In genomic region chr13:114079751-114080150, GRCm38 (mm10) we compare ENCODE assay signal across 27 mouse cellular contexts.
"Had no signal": no experiment of that assay in that cellular context is flagged by ENCODE, and none has a peak within 500 bp of the region (broad histone marks: within the 10 kb centered on the region; RNA-seq: fewer than 3 reads in every experiment).

No protein-coding gene starts in this region.

- H3K9me3 ChIP-seq: embryonic facial prominence, embryonic 10.5 days; embryonic facial prominence, embryonic 12.5 days; embryonic facial prominence, embryonic 13.5 days; embryonic facial prominence, embryonic 15.5 days; forebrain, embryonic 10.5 days; forebrain, embryonic 12.5 days; forebrain, embryonic 13.5 days; forebrain, embryonic 15.5 days had no signal

- H3K4me2 ChIP-seq: embryonic facial prominence, embryonic 12.5 days; embryonic facial prominence, embryonic 13.5 days; embryonic facial prominence, embryonic 15.5 days; forebrain, embryonic 12.5 days; forebrain, embryonic 13.5 days; forebrain, embryonic 15.5 days had no signal

- H3K27ac ChIP-seq: embryonic facial prominence, embryonic 10.5 days; embryonic facial prominence, embryonic 12.5 days; embryonic facial prominence, embryonic 13.5 days; embryonic facial prominence, embryonic 15.5 days; forebrain, embryonic 10.5 days; forebrain, embryonic 12.5 days; forebrain, embryonic 13.5 days; forebrain, embryonic 15.5 days; gastrocnemius, adult 2 months had no signal

- H3K36me3 ChIP-seq: embryonic facial prominence, embryonic 10.5 days; embryonic facial prominence, embryonic 12.5 days; embryonic facial prominence, embryonic 13.5 days; embryonic facial prominence, embryonic 15.5 days; forebrain, embryonic 10.5 days; forebrain, embryonic 12.5 days; forebrain, embryonic 15.5 days had no signal

- DNase-seq: cerebellum, adult 2 months; cerebellum, adult 8-10 months; cerebellum, adult 9-10 months; cerebellum, adult 9-11 months; cerebellum, postnatal 10 days; cerebellum, postnatal 14 days; cerebellum, postnatal 25 days; cerebellum, postnatal 36 days; embryo, embryonic 11 days; forebrain, postnatal 0 days; gastrocnemius, adult 2 months; gastrocnemius, postnatal 10 days; gastrocnemius, postnatal 14 days; gastrocnemius, postnatal 25 days; gastrocnemius, postnatal 36 days; heart, adult 18-20 months had no signal

- H3K27me3 ChIP-seq: embryonic facial prominence, embryonic 12.5 days; embryonic facial prominence, embryonic 13.5 days; embryonic facial prominence, embryonic 15.5 days; forebrain, embryonic 13.5 days; forebrain, embryonic 15.5 days had no signal

- H3K9ac ChIP-seq: embryonic facial prominence, embryonic 12.5 days; embryonic facial prominence, embryonic 13.5 days; embryonic facial prominence, embryonic 15.5 days; forebrain, embryonic 12.5 days; forebrain, embryonic 13.5 days; forebrain, embryonic 15.5 days; forebrain, postnatal 0 days had no signal

- H3K4me3 ChIP-seq: embryonic facial prominence, embryonic 10.5 days; embryonic facial prominence, embryonic 12.5 days; embryonic facial prominence, embryonic 13.5 days; embryonic facial prominence, embryonic 15.5 days; erythroblast, embryonic 14.5 days; forebrain, embryonic 10.5 days; forebrain, embryonic 12.5 days; forebrain, embryonic 13.5 days; forebrain, embryonic 15.5 days; gastrocnemius, adult 2 months had no signal

- ATAC-seq: forebrain, embryonic 13.5 days; forebrain, embryonic 14.5 days; forebrain, embryonic 15.5 days; forebrain, embryonic 16.5 days; forebrain, postnatal 0 days had no signal
